Mouse (Mus musculus): ENCODE results near the gene Ccdc142.

DNA sequence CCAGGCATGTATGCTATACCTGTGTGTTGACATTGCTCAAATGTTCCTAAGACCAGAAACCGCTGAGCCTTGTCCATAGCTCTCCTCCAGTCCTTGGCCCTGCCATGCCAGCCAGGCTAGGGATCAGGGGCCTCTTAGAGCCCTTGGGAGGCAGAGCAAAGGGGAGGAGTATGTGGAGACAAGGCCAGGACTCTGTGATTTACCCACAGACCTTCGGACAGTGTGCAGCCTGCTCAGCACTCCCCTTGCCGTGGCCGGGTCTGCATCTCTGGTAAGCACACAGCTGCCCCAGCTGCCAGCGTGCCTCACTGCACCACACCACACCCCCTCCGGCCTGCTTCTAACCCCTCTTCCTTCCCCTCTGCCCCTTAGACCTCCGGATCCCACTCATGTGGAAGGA is 45.9 kb downstream of the Ccdc142 start:
- no peak for TF ChIP-seq POLR2A (IDR thresholded peaks at IDR 0.05; ENCODE audit: extremely low read depth, insufficient read depth, low read length)
- no peak for TF ChIP-seq CTCF (IDR thresholded peaks at IDR 0.05; ENCODE audit: low read depth, low read length)
